Mouse (Mus musculus) thymus, adult 2 months (tissue): ENCODE data around the gene Pkd2l1. TPM values are rescaled to one million over a fixed set of nuclear protein-coding genes. Genes with fewer than 3 reads are reported as not detected.
A peak's percentile ranks its signal among the peaks of the same experiment; 100 is the strongest.

Source experiments
- DNase-seq: peaks from one replicate; pipeline ENCODE4 v3.0.0; 2021
- H3K27ac ChIP-seq: fragments of 200-500 bp; 2 replicates; pipeline ENCODE4 v1.5.1; 2012; ENCODE audit warnings: low read length, control low read depth; ENCODE audit not compliant: control insufficient read depth, insufficient read depth
- H3K27me3 ChIP-seq: fragments of 200-500 bp; 2 replicates; pipeline ENCODE4 v1.6.1; 2012; ENCODE audit warnings: mild to moderate bottlenecking, low read length, moderate library complexity, mixed read lengths; ENCODE audit not compliant: control insufficient read depth, insufficient read depth
- H3K36me3 ChIP-seq: fragments of 200-500 bp; 2 replicates; pipeline ENCODE4 v1.6.1; 2012; ENCODE audit warnings: mild to moderate bottlenecking, low read length, moderate library complexity; ENCODE audit not compliant: control insufficient read depth, insufficient read depth
- H3K4me1 ChIP-seq: fragments of 200-500 bp; replicated peaks from 2 replicates; pipeline ENCODE4 v1.6.1; 2012; ENCODE audit warnings: low read length; ENCODE audit not compliant: control insufficient read depth, insufficient read depth
- H3K4me3 ChIP-seq: fragments of 200-500 bp; 2 replicates; pipeline ENCODE4 v1.5.1; 2012; ENCODE audit warnings: mild to moderate bottlenecking, low read length, control low read depth, moderate library complexity; ENCODE audit not compliant: control insufficient read depth, insufficient read depth
- CTCF ChIP-seq: fragments of 200-500 bp; IDR thresholded peaks from 2 replicates; pipeline ENCODE4 v1.5.1; 2012; ENCODE audit warnings: mild to moderate bottlenecking, control low read depth, low read length, moderate library complexity, borderline replicate concordance; ENCODE audit not compliant: control insufficient read depth, poor library complexity, insufficient read depth; ENCODE audit errors: extremely low read depth
- POLR2A ChIP-seq: fragments of 200-500 bp; IDR thresholded peaks from 2 replicates; pipeline ENCODE4 v1.6.1; 2012; ENCODE audit warnings: mild to moderate bottlenecking, low read length, control low read depth, moderate library complexity; ENCODE audit not compliant: control insufficient read depth, poor library complexity, insufficient read depth; ENCODE audit errors: extremely low read depth
- WGBS: fragments of 180-500 bp; shearing (Covaris S2); methylation state at CpG from one replicate; pipeline ENCODE4 v1.1.7; 2018; 5-methylcytosine and 5-hydroxymethylcytosine counted together
- polyA plus RNA-seq: library from polyadenylated mRNA; depleted of rRNA; stranded (reverse); fragments of >200 nt; gene quantifications from 2 replicates; pipeline ENCODE4 v1.2.3, GENCODE M21; 2012

The Pkd2l1 gene
- polyA plus RNA-seq, 1 experiment: 0.22 TPM

GRCm38 (mm10) chr19:44110356-44110755, 81.9 kb downstream of the Pkd2l1 start:
- Histone ChIP-seq H3K27ac (no peak overlapping the region), H3K4me1 (peaks cover 8% of the 10 kb centered on the region), H3K27me3 (no peaks in the 10 kb centered on the region), H3K36me3 (peaks cover 21% of the 10 kb centered on the region), H3K4me3 (no peak overlapping the region)
- TF ChIP-seq POLR2A (no peak), CTCF (no peak)
- DNase-seq: no peak
- 95% methylated on average over 9 of the region's 9 CpGs for WGBS

- DNase-seq: no peak
- H3K4me3 ChIP-seq: no peak overlapping the region
- H3K27ac ChIP-seq: no peak overlapping the region
- TF ChIP-seq POLR2A: no peak
- no peak for TF ChIP-seq CTCF
- peaks cover 17% of the 10 kb centered on the region for H3K36me3 ChIP-seq
- no peaks in the 10 kb centered on the region for H3K27me3 ChIP-seq
- H3K4me1 ChIP-seq: peaks cover 8% of the 10 kb centered on the region
Observed at GRCm38 (mm10) chr19:44108996-44109395, 83.2 kb downstream of the Pkd2l1 start.

GRCm38 (mm10) chr19:44107661-44108521, 84.4 kb downstream of the Pkd2l1 start:
- Histone ChIP-seq H3K4me1 (peaks cover 8% of the 10 kb centered on the region), H3K27me3 (no peaks in the 10 kb centered on the region), H3K4me3 (peak overlapping the region; percentile 94), H3K36me3 (peaks cover 6% of the 10 kb centered on the region; the same call in 1 of the 2 replicates), H3K27ac (no peak overlapping the region)
- no peak for DNase-seq
- TF ChIP-seq POLR2A (no peak), CTCF (no peak)
- 40% methylated on average over 22 of the region's 22 CpGs for WGBS

GRCm38 (mm10) chr19:44106831-44107660, 85.2 kb downstream of the Pkd2l1 start, which contains the start of gene Chuk:
TSS of gene Chuk (minus strand) at chr19:44107480.
- Histone ChIP-seq H3K27ac (no peak within 1 kb of the TSS), H3K27me3 (no peaks in the 10 kb centered on the region), H3K36me3 (peaks cover 3% of the 10 kb centered on the region; the same call in 1 of the 2 replicates), H3K4me3 (peak within 1 kb of the TSS; percentile 94), H3K4me1 (peaks cover 8% of the 10 kb centered on the region)
- WGBS: 1% methylated on average over 66 of the region's 67 CpGs
- TF ChIP-seq CTCF (0 out of 2 replicates have a peak, but pooled peaks have one; percentile 15), POLR2A (peak; percentile 86)
- DNase-seq: peak; percentile 95

- no peak overlapping the region for H3K4me3 ChIP-seq
- no peaks in the 10 kb centered on the region for H3K27me3 ChIP-seq
- no peak for DNase-seq
- no peak overlapping the region for H3K27ac ChIP-seq
- H3K4me1 ChIP-seq: peaks cover 8% of the 10 kb centered on the region
- TF ChIP-seq POLR2A (no peak), CTCF (no peak)
- H3K36me3 ChIP-seq: peaks cover 17% of the 10 kb centered on the region; the same call in 1 of the 2 replicates
- 96% methylated on average over 1 of the region's 1 CpGs for WGBS
Observed at GRCm38 (mm10) chr19:44104393-44104792, 87.8 kb downstream of the Pkd2l1 start.

- Histone ChIP-seq H3K36me3 (peaks cover 17% of the 10 kb centered on the region; the same call in 1 of the 2 replicates), H3K27me3 (no peaks in the 10 kb centered on the region), H3K4me1 (peaks cover 8% of the 10 kb centered on the region), H3K4me3 (no peak overlapping the region), H3K27ac (no peak overlapping the region)
- WGBS: 95% methylated on average over 3 of the region's 3 CpGs
- no peak for TF ChIP-seq POLR2A
- TF ChIP-seq CTCF: no peak
- no peak for DNase-seq
Observed at GRCm38 (mm10) chr19:44103001-44103400, 89.2 kb downstream of the Pkd2l1 start.
